Mouse (Mus musculus): ENCODE results near the gene Rfc2. TPM values are rescaled to one million over a fixed set of nuclear protein-coding genes. Genes with fewer than 3 reads are reported as not detected.

Rfc2 gene
- total RNA-seq, 2 experiments from 2014 or later, result 63.0 to 65.2 TPM

- DNase-seq (ENCODE audit: low spot score in 2 of 2), result no peak
Measured at GRCm38 (mm10) chr5:134606314-134606713, 25.1 kb downstream of the Rfc2 start.

GRCm38 (mm10) chr5:134607121-134607520 is 26.0 kb downstream of the Rfc2 start:
- DNase-seq (ENCODE audit: low spot score in 2 of 2), result no peak

GRCm38 (mm10) chr5:134609916-134610643 is 28.9 kb downstream of the Rfc2 start:
- DNase-seq (ENCODE audit: low spot score in 2 of 2), result no peak

- no peak for DNase-seq (ENCODE audit: low spot score in 2 of 2)
Measured at GRCm38 (mm10) chr5:134611810-134612521, 30.8 kb downstream of the Rfc2 start.

GRCm38 (mm10) chr5:134613727-134614126 is 32.6 kb downstream of the Rfc2 start:
- DNase-seq (ENCODE audit: low spot score in 2 of 2), result no peak

- no peak for DNase-seq (ENCODE audit: low spot score in 2 of 2)
Measured at GRCm38 (mm10) chr5:134614296-134614695, 33.1 kb downstream of the Rfc2 start.

GRCm38 (mm10) chr5:134614802-134615201 is 33.6 kb downstream of the Rfc2 start, which contains the start of gene Lat2:
TSS of gene Lat2 (minus strand) at chr5:134615025.
- no peak for DNase-seq (ENCODE audit: low spot score in 2 of 2)

- DNase-seq (ENCODE audit: low spot score in 2 of 2), result no peak
Measured at GRCm38 (mm10) chr5:134615380-134615779, 34.2 kb downstream of the Rfc2 start.

GRCm38 (mm10) chr5:134615780-134616179 is 34.6 kb downstream of the Rfc2 start:
- DNase-seq (ENCODE audit: low spot score in 2 of 2), result no peak

- peak; percentile 76 to 77 for DNase-seq (ENCODE audit: low spot score in 2 of 2)
Measured at GRCm38 (mm10) chr5:134617071-134617470, 35.9 kb downstream of the Rfc2 start.

GRCm38 (mm10) chr5:134620457-134620856 is 39.3 kb downstream of the Rfc2 start:
- DNase-seq (ENCODE audit: low spot score in 2 of 2), result no peak

GRCm38 (mm10) chr5:134621099-134621640 is 40.0 kb downstream of the Rfc2 start:
- DNase-seq (ENCODE audit: low spot score in 2 of 2), result no peak

GRCm38 (mm10) chr5:134622069-134622468 is 40.9 kb downstream of the Rfc2 start:
- peak; percentile 71 to 77 for DNase-seq (ENCODE audit: low spot score in 2 of 2)

- DNase-seq (ENCODE audit: low spot score in 2 of 2), result no peak
Measured at GRCm38 (mm10) chr5:134629508-134629907, 48.3 kb downstream of the Rfc2 start.

- DNase-seq (ENCODE audit: low spot score in 2 of 2), result no peak
Measured at GRCm38 (mm10) chr5:134630835-134631234, 49.7 kb downstream of the Rfc2 start.

GRCm38 (mm10) chr5:134632841-134633240 is 51.7 kb downstream of the Rfc2 start:
- no peak for DNase-seq (ENCODE audit: low spot score in 2 of 2)

- DNase-seq (ENCODE audit: low spot score in 2 of 2), result no peak
Measured at GRCm38 (mm10) chr5:134637820-134638367, 56.7 kb downstream of the Rfc2 start.

- DNase-seq (ENCODE audit: low spot score in 2 of 2), result no peak
Measured at GRCm38 (mm10) chr5:134638461-134639268, 57.5 kb downstream of the Rfc2 start.

- peak; percentile 96 to 98 for DNase-seq (ENCODE audit: low spot score in 2 of 2)
Measured at GRCm38 (mm10) chr5:134639269-134639682, 58.1 kb downstream of the Rfc2 start, which contains the start of gene Eif4h. TSS of gene Eif4h (minus strand) at chr5:134639490.

GRCm38 (mm10) chr5:134640371-134640770 is 59.2 kb downstream of the Rfc2 start:
- no peak for DNase-seq (ENCODE audit: low spot score in 2 of 2)

- no peak for DNase-seq (ENCODE audit: low spot score in 2 of 2)
Measured at GRCm38 (mm10) chr5:134644121-134644520, 63.0 kb downstream of the Rfc2 start.
